Mouse (Mus musculus) ES-CJ7 (cell line): ENCODE results near the gene Tmem38a.
A peak's percentile ranks its signal among the peaks of the same experiment; 100 is the strongest.

Experiments
- DNase-seq: peaks from one replicate; pipeline ENCODE4 v3.0.0; 2011; ENCODE audit warnings: low read depth, low spot score

Gene Tmem38a

DNA sequence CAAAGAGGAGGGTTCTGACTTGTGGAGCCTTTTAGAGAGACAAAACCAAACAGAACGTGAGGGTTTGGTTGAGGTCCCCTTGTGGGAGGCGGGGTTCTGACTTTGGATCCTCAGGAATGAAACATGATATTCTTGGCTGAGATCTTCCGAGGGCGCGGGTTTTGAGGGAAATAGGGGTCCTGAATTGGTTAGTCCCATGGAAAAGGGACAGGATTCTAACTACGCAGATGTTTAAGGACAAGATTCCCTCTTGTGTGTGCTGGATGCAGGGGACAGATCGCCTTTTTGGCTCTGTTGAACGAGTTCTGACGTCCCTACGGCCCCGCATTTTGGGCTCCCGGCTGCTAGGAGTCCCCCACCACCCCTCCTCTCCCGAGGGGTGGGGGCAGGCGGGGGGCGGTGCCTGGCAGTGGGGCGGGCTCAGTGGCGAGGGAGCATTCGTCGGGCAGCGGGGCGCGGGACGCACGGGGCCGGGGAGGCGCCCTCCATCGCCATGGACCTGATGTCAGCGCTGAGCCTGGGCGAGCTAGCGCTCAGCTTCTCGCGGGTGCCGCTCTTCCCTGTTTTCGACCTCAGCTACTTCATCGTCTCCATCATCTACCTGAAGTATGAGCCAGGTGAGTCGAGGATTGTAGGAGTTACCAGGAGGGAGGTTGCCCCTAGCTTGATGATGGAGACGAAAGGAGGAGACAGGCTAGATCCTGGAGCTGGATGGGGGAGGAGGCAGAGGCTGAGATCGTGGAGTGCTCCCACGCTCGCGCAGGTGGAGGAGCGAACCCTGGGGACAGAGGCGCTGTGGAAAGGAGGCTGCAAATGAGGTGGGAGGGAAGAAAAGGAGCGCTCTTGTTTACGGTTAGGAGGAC lies at the start of gene Tmem38a:
Gene Tmem38a (plus strand): TSS at position 445 of the 863 bp plus-strand sequence.
- peak; percentile 67 for DNase-seq

- no peak for DNase-seq
These were observed 39.8 kb upstream of the Tmem38a start for GRCm38 (mm10) chr8:72532103-72532502.

DNA sequence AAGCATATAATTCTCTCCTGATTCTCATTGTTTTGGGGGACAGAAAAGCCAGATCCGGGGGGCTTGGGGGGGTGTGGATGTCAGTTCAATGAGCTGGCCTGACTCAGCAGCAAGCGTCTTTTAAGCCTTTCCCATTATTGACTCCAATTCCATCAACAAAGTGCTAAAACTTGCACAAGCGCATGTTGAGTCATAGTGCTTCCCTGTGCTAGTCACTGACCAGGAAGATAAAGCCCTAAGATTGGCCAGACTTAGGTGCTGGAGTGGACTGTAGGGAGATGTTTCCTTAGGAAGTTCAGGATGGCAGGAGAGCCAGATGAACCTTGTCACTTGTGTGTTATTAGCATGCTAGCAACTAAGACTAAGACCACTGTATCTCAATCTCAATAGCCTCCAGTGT lies 37.0 kb upstream of the Tmem38a start:
- DNase-seq, result no peak

GRCm38 (mm10) chr8:72539234-72539633 lies 32.6 kb upstream of the Tmem38a start:
- peak; percentile 69 for DNase-seq

DNA sequence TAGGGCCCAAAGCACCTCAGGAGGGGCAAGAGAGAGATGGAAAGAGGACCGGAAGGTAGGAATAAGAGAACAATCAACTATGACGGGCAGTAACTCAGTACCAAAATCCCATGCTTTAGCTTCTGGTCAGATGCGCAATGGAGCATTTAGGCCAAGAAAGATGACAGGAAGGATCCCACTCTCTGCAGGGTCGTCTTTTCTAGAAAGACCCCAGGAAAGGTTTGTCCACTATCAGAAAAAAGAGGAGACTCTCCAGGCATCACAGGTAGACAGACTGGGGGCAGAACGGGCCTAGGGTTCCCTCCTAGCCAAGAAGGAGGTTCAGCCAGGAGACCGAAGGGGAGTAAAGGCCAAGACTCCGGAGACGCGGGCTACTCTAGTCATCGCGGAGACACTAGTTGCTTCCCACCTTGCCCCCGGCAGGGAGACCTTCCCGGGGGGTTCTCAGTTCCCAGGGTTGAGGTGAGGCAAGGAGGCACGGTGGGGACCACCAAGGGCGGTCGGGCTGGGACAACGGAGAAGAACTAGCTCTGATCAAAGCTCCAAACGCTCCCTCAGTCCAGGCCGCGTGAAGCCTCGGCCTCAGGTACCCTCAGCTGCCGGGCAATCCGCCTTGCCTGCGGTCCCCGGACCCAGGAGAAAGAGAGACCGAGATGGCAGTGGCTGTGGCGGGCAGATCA lies 24.6 kb upstream of the Tmem38a start:
- DNase-seq, result no peak

DNA sequence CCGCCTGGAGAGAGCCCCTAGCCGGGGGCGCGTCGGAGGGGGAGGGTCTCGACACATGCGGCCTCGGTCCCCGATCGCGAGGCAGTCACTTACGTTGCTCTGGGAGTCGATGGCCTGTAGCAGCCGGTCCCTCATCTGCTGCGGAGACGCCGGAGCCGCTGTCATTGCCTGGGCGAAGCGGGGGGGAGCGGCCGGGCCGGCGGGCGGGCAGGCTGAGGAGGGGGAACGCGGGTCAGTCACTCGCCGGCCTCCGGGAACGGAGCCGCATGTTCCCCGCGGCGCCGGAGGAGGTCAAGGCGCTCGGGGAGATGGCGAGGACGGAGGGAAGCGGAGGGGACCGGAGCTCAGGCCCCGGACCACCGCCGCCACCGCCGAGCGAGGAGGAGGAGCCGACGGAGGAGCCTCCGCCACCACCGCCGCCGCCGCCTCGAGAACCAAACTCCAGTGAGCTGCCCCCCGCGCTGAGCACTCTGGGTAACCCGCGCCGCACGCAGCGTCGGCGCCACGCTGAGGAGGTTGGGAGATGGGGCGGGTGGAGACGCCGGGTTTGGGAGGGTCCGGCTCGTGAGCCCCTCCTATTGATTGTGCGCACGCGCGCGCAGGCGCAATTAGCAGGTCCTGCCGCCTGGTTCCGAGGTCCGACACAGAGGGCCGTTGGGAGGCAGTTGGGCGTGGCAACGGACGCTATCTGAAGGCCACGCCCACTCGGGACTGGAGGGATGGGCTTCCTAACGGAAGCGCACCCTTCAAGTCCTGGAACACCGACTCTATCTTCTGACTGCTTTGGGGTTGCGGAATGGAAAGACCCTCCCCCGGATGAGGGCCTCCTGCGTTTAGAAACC lies 23.8 kb upstream of the Tmem38a start, which contains the start of gene Med26:
Gene Med26 (minus strand): TSS at position 469 of the 842 bp plus-strand sequence.
- DNase-seq, result peak; percentile 100

- DNase-seq, result no peak
These were observed 23.1 kb upstream of the Tmem38a start for GRCm38 (mm10) chr8:72548644-72549313.

- DNase-seq, result no peak
These were observed 22.5 kb upstream of the Tmem38a start for GRCm38 (mm10) chr8:72549314-72549892.

DNA sequence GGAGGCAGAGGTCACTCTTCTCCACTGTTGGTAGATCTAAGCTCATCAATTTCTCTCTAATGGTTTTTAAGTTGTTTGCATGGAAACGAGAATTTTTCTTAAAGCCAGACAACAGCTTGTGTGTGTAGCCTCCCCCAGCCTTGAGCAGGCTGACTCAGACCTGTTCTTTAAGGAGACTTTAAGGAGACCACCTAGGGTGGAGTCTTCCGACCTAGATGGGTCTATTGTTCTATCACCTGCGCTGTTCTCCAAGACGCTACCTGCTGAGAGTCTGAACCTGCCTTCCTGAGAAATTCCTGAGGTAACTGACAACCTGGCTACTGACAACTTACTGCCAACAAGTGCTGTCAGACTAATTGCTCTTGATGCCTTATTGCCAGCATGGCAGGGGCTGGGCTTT lies 16.1 kb upstream of the Tmem38a start:
- peak; percentile 94 for DNase-seq

DNA sequence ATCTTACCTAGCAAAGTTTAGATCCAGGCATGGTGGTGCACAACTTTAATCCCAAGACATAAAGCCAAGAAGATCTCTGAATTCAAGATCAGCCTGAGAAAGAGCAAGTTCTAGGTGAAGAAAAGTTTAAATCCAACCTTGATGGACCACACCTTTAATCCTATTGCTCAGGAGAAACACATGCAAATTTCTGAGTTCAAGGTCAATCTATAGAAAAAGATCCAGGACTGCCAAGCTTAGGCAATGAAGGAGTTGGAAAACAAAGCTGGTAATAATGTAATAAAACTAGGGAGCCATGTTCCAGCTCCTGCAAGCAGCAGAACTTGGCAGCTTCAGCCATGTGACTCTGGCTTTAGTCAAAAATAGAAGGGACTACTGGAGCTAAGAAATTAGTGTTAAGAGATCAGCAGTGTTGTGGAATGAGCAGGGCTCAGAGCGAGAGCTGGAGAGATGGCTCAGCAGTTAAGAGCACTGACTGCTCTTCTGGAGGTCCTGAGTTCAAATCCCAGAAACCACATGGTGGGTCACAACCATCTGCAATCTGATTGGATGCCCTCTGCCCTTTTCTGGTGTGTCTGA lies 10.7 kb upstream of the Tmem38a start:
- peak; percentile 69 for DNase-seq

DNA sequence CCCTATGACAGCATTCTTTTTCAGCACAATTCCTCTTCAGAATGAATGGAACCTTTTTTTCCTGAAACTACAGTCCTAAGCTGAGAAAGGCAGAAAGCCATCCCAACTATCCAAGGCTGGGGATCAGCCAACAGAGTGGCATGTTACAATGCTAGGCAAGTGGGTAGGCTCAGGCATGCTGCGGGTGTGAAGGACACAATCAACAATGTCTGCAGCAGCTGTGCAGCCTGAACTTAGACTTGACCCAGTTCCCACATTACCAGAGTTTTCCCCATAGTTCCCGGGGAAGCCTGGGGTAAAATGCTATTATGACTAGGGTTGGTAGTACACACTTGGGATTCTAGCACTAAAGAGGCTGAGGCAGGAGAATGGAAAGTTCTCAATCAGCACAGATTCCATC lies 5.9 kb upstream of the Tmem38a start:
- DNase-seq, result no peak

GRCm38 (mm10) chr8:72570633-72571610 lies 933 bp upstream of the Tmem38a start, which contains the start of gene Smim7:
TSS of gene Smim7 (minus strand) at chr8:72571088.
- DNase-seq, result peak; percentile 100

- no peak for DNase-seq
These were observed 652 bp downstream of the Tmem38a start for GRCm38 (mm10) chr8:72572507-72572906.

DNA sequence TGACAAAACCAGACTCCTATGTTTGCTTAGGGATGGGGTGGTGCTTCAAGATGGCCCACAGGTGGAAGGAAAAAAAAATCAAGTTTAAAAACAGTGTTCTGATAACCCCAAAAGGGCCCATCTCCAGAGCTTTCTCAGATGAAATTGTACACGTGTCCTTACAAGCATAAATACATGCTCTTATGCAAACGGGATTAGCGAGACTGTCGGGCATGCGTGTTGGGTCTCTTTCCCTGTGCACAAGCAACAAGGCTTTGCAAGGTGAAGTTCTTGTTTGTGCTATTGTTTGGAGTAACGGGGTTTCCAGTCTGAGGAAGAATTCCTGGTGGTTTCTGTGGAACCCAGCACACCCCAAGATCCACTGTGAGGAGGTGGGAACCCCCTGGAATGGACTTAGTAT lies 1.6 kb downstream of the Tmem38a start:
- no peak for DNase-seq

GRCm38 (mm10) chr8:72575915-72576314 lies 4.1 kb downstream of the Tmem38a start:
- no peak for DNase-seq

- DNase-seq, result no peak
These were observed 5.4 kb downstream of the Tmem38a start for GRCm38 (mm10) chr8:72577266-72577665.

GRCm38 (mm10) chr8:72577941-72578340 lies 6.1 kb downstream of the Tmem38a start:
- DNase-seq, result no peak

DNA sequence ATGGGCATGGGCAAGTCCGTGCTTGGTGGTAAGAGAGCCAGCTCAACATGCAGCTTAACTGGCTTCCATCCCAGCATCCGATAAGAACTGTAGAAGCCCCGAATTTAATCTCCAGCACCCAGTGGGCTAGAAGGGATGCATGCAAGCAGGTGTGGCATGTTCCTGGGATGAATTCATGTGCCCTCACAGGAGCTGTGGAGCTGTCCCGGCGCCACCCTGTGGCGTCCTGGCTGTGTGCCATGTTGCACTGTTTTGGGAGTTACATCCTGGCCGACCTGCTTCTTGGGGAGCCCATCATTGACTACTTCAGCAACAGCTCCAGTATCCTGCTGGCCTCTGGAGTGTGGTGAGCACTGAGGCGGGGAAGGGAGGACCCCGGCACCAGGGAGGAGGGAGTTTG lies 7.5 kb downstream of the Tmem38a start:
- DNase-seq, result peak; percentile 37

DNA sequence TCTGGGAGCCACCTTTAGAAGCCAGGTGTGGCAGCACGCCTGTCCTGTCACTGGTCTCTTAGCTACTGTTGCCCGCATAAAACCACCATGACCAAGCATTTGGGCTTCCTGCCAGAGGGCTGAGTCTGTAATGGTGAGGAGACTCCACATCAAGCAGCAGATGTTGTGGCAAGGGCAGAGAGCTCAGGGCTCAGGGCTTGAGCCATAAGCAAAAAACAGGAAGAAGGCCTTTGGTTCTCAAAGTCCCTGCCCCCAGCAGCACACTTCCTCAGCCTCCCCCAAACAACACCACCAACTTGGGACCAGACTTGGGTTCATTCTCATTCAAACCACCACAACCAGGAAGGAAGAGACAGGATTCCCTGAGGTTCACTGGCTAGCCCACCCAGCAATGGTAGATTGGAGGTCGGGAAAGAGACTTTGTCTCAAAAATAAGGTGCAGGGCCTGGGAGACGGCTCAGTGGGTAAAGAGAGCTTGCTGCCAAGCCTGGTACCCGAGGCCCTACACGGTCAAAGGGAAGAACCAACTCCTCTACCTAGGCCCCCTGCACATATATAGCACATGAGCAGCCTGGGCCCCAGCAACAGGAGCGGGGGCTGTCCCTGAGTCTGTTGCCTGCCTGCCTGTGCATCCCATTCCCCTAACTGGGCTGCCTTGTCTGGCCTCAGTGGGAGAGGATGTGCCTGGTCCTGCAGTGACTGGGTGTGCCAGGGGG lies 11.4 kb downstream of the Tmem38a start:
- no peak for DNase-seq
